Mouse (Mus musculus) kidney, embryonic 15.5 days (tissue): ENCODE results near the gene Shroom3. TPM values are rescaled to one million over a fixed set of nuclear protein-coding genes. Genes with fewer than 3 reads are reported as not detected.
A peak's percentile ranks its signal among the peaks of the same experiment; 100 is the strongest.

ENCODE experiments used
- ATAC-seq: fragments of 200-750 bp; cut with Nextera tagmentation; replicated peaks from 2 replicates; pipeline ENCODE4 v1.8.0; 2017; ENCODE audit warnings: moderate TSS enrichment; ENCODE audit not compliant: low FRiP score
- H3K27ac ChIP-seq: fragments of 300-500 bp; sonication (generic); 2 replicates; pipeline ENCODE4 v1.5.1; 2015; ENCODE audit warnings: mild to moderate bottlenecking, inconsistent platforms
- H3K27me3 ChIP-seq: fragments of 300-500 bp; sonication (generic); 2 replicates; pipeline ENCODE4 v1.6.1; 2015; ENCODE audit warnings: inconsistent platforms
- H3K36me3 ChIP-seq: fragments of 300-500 bp; sonication (generic); 2 replicates; pipeline ENCODE4 v1.6.1; 2015; ENCODE audit warnings: inconsistent platforms
- H3K4me1 ChIP-seq: fragments of 300-500 bp; sonication (generic); 2 replicates; pipeline ENCODE4 v1.6.1; 2015; ENCODE audit warnings: inconsistent platforms
- H3K4me2 ChIP-seq: fragments of 300-500 bp; sonication (generic); 2 replicates; pipeline ENCODE4 v1.6.1; 2015; ENCODE audit warnings: moderate library complexity, mild to moderate bottlenecking, inconsistent platforms
- H3K4me3 ChIP-seq: fragments of 300-500 bp; sonication (generic); replicated peaks from 2 replicates; pipeline ENCODE4 v1.5.1; 2015; ENCODE audit warnings: mild to moderate bottlenecking, inconsistent platforms
- H3K9ac ChIP-seq: fragments of 300-500 bp; sonication (generic); 2 replicates; pipeline ENCODE4 v1.6.1; 2015; ENCODE audit warnings: mild to moderate bottlenecking, inconsistent platforms
- H3K9me3 ChIP-seq: fragments of 300-500 bp; sonication (generic); replicated peaks from 2 replicates; pipeline ENCODE4 v1.6.1; 2016; ENCODE audit warnings: inconsistent platforms
- WGBS: fragments of 180-500 bp; shearing (Covaris S2); methylation state at CpG from one replicate; pipeline ENCODE4 v1.1.7; 2015; ENCODE audit warnings: mixed read lengths; 5-methylcytosine and 5-hydroxymethylcytosine counted together
- polyA plus RNA-seq: library from polyadenylated mRNA; unstranded; fragments of >200 nt; fragmentation: Nextera tagmentation; extraction: Ambion mirVana; gene quantifications from 2 replicates; pipeline ENCODE4 v1.2.1, GENCODE M21; 2015

Gene Shroom3
- polyA plus RNA-seq, 1 experiment from 2014 or later = 7.9 TPM

GRCm38 (mm10) chr5:92682621-92683348 is 450 bp upstream of the Shroom3 start:
- peaks cover 10% of the 10 kb centered on the region for H3K27me3 ChIP-seq
- ATAC-seq = no peak
- H3K4me2 ChIP-seq = peak overlapping the region; percentile 97
- WGBS = 1% methylated on average over 39 of the region's 39 CpGs
- H3K36me3 ChIP-seq = no peaks in the 10 kb centered on the region
- H3K4me3 ChIP-seq = peak overlapping the region; percentile 53
- peak overlapping the region; percentile 48; the same call in 1 of the 2 replicates for H3K9ac ChIP-seq
- H3K27ac ChIP-seq = no peak overlapping the region
- no peaks in the 10 kb centered on the region for H3K9me3 ChIP-seq
- H3K4me1 ChIP-seq = peaks cover 19% of the 10 kb centered on the region

- Histone ChIP-seq H3K27me3 (peaks cover 10% of the 10 kb centered on the region), H3K9ac (no peak overlapping the region), H3K36me3 (no peaks in the 10 kb centered on the region), H3K4me3 (peak overlapping the region; percentile 53), H3K4me2 (peak overlapping the region; percentile 97), H3K27ac (no peak overlapping the region), H3K9me3 (no peaks in the 10 kb centered on the region), H3K4me1 (peaks cover 19% of the 10 kb centered on the region)
- no peak for ATAC-seq
- 28% methylated on average over 9 of the region's 9 CpGs for WGBS
Observed at GRCm38 (mm10) chr5:92683871-92684475, 738 bp downstream of the Shroom3 start.

GRCm38 (mm10) chr5:92684715-92685460 is 1.7 kb downstream of the Shroom3 start:
- no peak overlapping the region for H3K27ac ChIP-seq

GRCm38 (mm10) chr5:92688124-92688523 is 4.9 kb downstream of the Shroom3 start:
- WGBS = 86% methylated on average over 5 of the region's 5 CpGs
- H3K4me3 ChIP-seq = no peak overlapping the region
- no peak overlapping the region for H3K4me2 ChIP-seq
- ATAC-seq = no peak
- H3K9ac ChIP-seq = no peak overlapping the region
- H3K4me1 ChIP-seq = peaks cover 14% of the 10 kb centered on the region
- H3K27ac ChIP-seq = no peak overlapping the region
- H3K27me3 ChIP-seq = peaks cover 4% of the 10 kb centered on the region; the same call in 1 of the 2 replicates
- no peaks in the 10 kb centered on the region for H3K9me3 ChIP-seq
- no peaks in the 10 kb centered on the region for H3K36me3 ChIP-seq

More at GRCm38 (mm10) chr5:92684715-92685460, 1.7 kb downstream of the Shroom3 start:
- no peaks in the 10 kb centered on the region for H3K36me3 ChIP-seq
- ATAC-seq = no peak
- 93% methylated on average over 16 of the region's 16 CpGs for WGBS
- H3K9me3 ChIP-seq = no peaks in the 10 kb centered on the region
- no peak overlapping the region for H3K4me2 ChIP-seq
- no peak overlapping the region for H3K4me3 ChIP-seq
- H3K27me3 ChIP-seq = peaks cover 10% of the 10 kb centered on the region
- no peak overlapping the region for H3K9ac ChIP-seq
- H3K4me1 ChIP-seq = peaks cover 19% of the 10 kb centered on the region

- no peak for ATAC-seq
- WGBS = 89% methylated on average over 9 of the region's 9 CpGs
- Histone ChIP-seq H3K4me2 (no peak overlapping the region), H3K9me3 (no peaks in the 10 kb centered on the region), H3K27me3 (peaks cover under 1% of the 10 kb centered on the region; the same call in 1 of the 2 replicates), H3K27ac (no peak overlapping the region), H3K4me1 (peaks cover 9% of the 10 kb centered on the region), H3K4me3 (no peak overlapping the region), H3K36me3 (no peaks in the 10 kb centered on the region), H3K9ac (no peak overlapping the region)
Observed at GRCm38 (mm10) chr5:92688569-92688968, 5.3 kb downstream of the Shroom3 start.

GRCm38 (mm10) chr5:92692206-92693007 is 9.2 kb downstream of the Shroom3 start:
- ATAC-seq = no peak
- H3K36me3 ChIP-seq = no peaks in the 10 kb centered on the region
- H3K4me1 ChIP-seq = peaks cover 4% of the 10 kb centered on the region; the same call in 1 of the 2 replicates
- H3K4me2 ChIP-seq = no peak overlapping the region
- no peak overlapping the region for H3K27ac ChIP-seq
- WGBS = 54% methylated on average over 16 of the region's 16 CpGs
- H3K9me3 ChIP-seq = no peaks in the 10 kb centered on the region
- H3K27me3 ChIP-seq = no peaks in the 10 kb centered on the region
- no peak overlapping the region for H3K4me3 ChIP-seq
- no peak overlapping the region for H3K9ac ChIP-seq

GRCm38 (mm10) chr5:92693744-92694143 is 10.5 kb downstream of the Shroom3 start:
- H3K27ac ChIP-seq = no peak overlapping the region
- H3K4me2 ChIP-seq = no peak overlapping the region
- H3K27me3 ChIP-seq = no peaks in the 10 kb centered on the region
- H3K36me3 ChIP-seq = no peaks in the 10 kb centered on the region
- H3K4me3 ChIP-seq = no peak overlapping the region
- 93% methylated on average over 3 of the region's 3 CpGs for WGBS
- H3K4me1 ChIP-seq = peaks cover 14% of the 10 kb centered on the region
- H3K9me3 ChIP-seq = no peaks in the 10 kb centered on the region
- no peak overlapping the region for H3K9ac ChIP-seq
- no peak for ATAC-seq

- no peak overlapping the region for H3K4me3 ChIP-seq
- H3K4me1 ChIP-seq = peaks cover 21% of the 10 kb centered on the region
- H3K4me2 ChIP-seq = no peak overlapping the region
- no peaks in the 10 kb centered on the region for H3K9me3 ChIP-seq
- H3K27ac ChIP-seq = no peak overlapping the region
- WGBS = 81% methylated on average over 10 of the region's 10 CpGs
- H3K27me3 ChIP-seq = no peaks in the 10 kb centered on the region
- H3K9ac ChIP-seq = no peak overlapping the region
- H3K36me3 ChIP-seq = no peaks in the 10 kb centered on the region
- ATAC-seq = no peak
Observed at GRCm38 (mm10) chr5:92694316-92694995, 11.2 kb downstream of the Shroom3 start.

- ATAC-seq = peak; percentile 56
- Histone ChIP-seq H3K27ac (0 out of 2 replicates have a peak overlapping the region, but pooled peaks have one; percentile 2), H3K9me3 (no peaks in the 10 kb centered on the region), H3K27me3 (no peaks in the 10 kb centered on the region), H3K36me3 (no peaks in the 10 kb centered on the region), H3K4me1 (peaks cover 17% of the 10 kb centered on the region), H3K4me2 (peak overlapping the region; percentile 57), H3K4me3 (peak overlapping the region; percentile 24), H3K9ac (no peak overlapping the region)
- WGBS = 3% methylated on average over 15 of the region's 15 CpGs
Observed at GRCm38 (mm10) chr5:92698131-92698836, 15.0 kb downstream of the Shroom3 start.

- 25% methylated on average over 17 of the region's 17 CpGs for WGBS
- Histone ChIP-seq H3K4me3 (peak overlapping the region; percentile 24), H3K27me3 (no peaks in the 10 kb centered on the region), H3K9ac (no peak overlapping the region), H3K4me2 (peak overlapping the region; percentile 57), H3K4me1 (peaks cover 17% of the 10 kb centered on the region), H3K36me3 (no peaks in the 10 kb centered on the region), H3K9me3 (no peaks in the 10 kb centered on the region), H3K27ac (no peak overlapping the region)
- ATAC-seq = 0 out of 2 replicates have a peak, but pooled peaks have one; percentile 9
Observed at GRCm38 (mm10) chr5:92698837-92699529, 15.7 kb downstream of the Shroom3 start.
